In the genomic region with DNA sequence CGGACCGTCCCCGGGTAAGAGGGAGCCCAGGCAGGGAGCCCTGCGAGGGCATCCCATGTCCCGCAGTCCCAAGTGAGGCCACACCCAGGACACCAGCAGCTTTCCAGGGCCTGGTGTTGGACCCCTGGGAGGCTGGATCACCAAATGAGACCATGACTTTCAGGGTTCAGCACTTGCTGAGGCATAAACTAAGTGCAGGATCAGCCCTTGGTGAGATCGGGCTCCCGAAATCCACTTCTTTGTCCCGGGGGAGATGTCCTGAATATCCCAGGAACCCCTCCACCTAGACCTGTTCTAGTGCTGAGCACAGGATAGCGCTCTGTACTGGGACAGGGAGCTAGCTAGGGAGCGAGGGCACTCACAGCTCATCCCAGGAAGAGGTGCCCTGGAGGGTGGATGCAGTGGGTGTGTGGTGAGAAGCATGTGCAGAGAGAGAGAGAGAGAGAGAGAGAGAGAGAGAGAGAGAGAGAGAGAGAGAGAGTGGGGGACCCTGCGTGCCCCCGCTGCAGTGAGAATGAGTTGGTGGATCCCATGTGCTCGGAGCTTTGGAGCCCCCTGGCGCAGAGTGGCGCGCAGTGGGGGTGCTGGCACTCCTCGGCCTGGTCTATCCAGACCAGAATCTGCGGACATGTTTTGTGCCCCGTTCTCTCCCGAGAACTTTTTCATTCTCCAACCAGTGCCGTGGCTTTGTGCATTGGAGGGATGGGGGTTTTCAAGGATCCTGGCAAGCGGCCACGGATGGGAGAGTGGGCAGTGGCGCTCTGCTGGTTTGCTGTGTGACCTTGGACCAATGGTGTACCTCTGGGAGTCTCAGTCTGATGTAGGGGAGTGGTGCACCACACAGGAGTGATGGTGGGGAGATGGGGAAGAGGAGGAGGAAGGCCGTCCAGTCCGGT, we compare ENCODE assay signal across 8 mouse cellular contexts.
A peak's percentile ranks its signal among the peaks of the same experiment; 100 is the strongest.
DNase-seq lines count a peak whose midpoint lies in the region; ATAC-seq and TF ChIP-seq lines count a peak whose summit lies in the region.

No protein-coding gene starts in this region.

- H3K4me3 ChIP-seq in spleen, adult 2 months (ENCODE audit: extremely low read depth, insufficient read depth, insufficient read length), result peak overlapping the region; percentile 37; the same call in 1 of the 2 replicates
- peak overlapping the region; percentile 54 for H3K4me3 ChIP-seq in limb, embryonic 13.5 days

- 49% methylated on average over 26 of the region's 26 CpGs for WGBS in spleen, adult 2 months
- WGBS in limb, embryonic 13.5 days, result 21% methylated on average over 24 of the region's 26 CpGs

- no peak for TF ChIP-seq CTCF in spleen, adult 2 months (IDR thresholded peaks at IDR 0.05; ENCODE audit: extremely low read depth, insufficient read depth, insufficient read length, insufficient replicate concordance)

- H3K27ac ChIP-seq in spleen, adult 2 months (ENCODE audit: insufficient read depth, low read length), result no peak overlapping the region
- no peak overlapping the region for H3K27ac ChIP-seq in limb, embryonic 13.5 days

- no peak for ATAC-seq in limb, embryonic 13.5 days (ENCODE audit: low FRiP score, low read depth)

- peak overlapping the region; percentile 63 for H3K9ac ChIP-seq in limb, embryonic 13.5 days

- peaks cover 4% of the 10 kb centered on the region; the same call in 1 of the 2 replicates for H3K4me1 ChIP-seq in spleen, adult 2 months (ENCODE audit: control insufficient read depth, insufficient read depth, insufficient read length)
- peaks cover 26% of the 10 kb centered on the region for H3K4me1 ChIP-seq in limb, embryonic 13.5 days

- no peaks in the 10 kb centered on the region for H3K9me3 ChIP-seq in limb, embryonic 13.5 days

- H3K36me3 ChIP-seq in spleen, adult 2 months (ENCODE audit: control insufficient read depth, insufficient read depth, low read length), result no peaks in the 10 kb centered on the region
- H3K36me3 ChIP-seq in limb, embryonic 13.5 days, result no peaks in the 10 kb centered on the region

- peak; percentile 78 for DNase-seq in cerebellum, adult 11-12 months
- no peak for DNase-seq in cerebellum, postnatal 4 days (ENCODE audit: low spot score in 2 of 2)
- no peak for DNase-seq in spleen, adult 2 months (ENCODE audit: low read depth in 1 of 2, low spot score in 2 of 2)
- DNase-seq in spleen, postnatal 4 days (ENCODE audit: low spot score in 2 of 2), result no peak
- DNase-seq in testis, postnatal 10 days (ENCODE audit: low spot score), result peak; percentile 76
- DNase-seq in natural killer cell, adult 2 months (ENCODE audit: low spot score in 2 of 2), result no peak
- DNase-seq in right cerebral cortex, postnatal 36 days (ENCODE audit: low spot score in 2 of 2), result no peak

- peaks cover 10% of the 10 kb centered on the region for H3K27me3 ChIP-seq in spleen, adult 2 months (ENCODE audit: control insufficient read depth, insufficient read depth, low read length)
- H3K27me3 ChIP-seq in limb, embryonic 13.5 days, result peaks cover 94% of the 10 kb centered on the region

- H3K4me2 ChIP-seq in limb, embryonic 13.5 days (replicated peaks), result peak overlapping the region; percentile 98

- TF ChIP-seq POLR2A in spleen, adult 2 months (IDR thresholded peaks at IDR 0.05; ENCODE audit: low read depth, low read length), result no peak

Comparison
In these comparisons a context has a peak if more than half of its experiments do, and no peak if none do; other contexts are left out.
1. DNase-seq: peak in cerebellum, adult 11-12 months (single experiment) and testis, postnatal 10 days (single experiment); none in cerebellum, postnatal 4 days (0 of 2), spleen, adult 2 months (0 of 2), spleen, postnatal 4 days (0 of 2), natural killer cell, adult 2 months (0 of 2) and right cerebral cortex, postnatal 36 days (0 of 2).